Mouse (Mus musculus) embryonic facial prominence, embryonic 14.5 days (tissue): ENCODE data around the gene Mpv17l2. TPM values are rescaled to one million over a fixed set of nuclear protein-coding genes. Genes with fewer than 3 reads are reported as not detected.

Experiments used
- ATAC-seq: fragments of 200-750 bp; cut with Nextera tagmentation; 2 replicates; pipeline ENCODE4 v1.8.0; 2017; ENCODE audit warnings: low read depth, moderate number of reproducible peaks, moderate TSS enrichment
- DNase-seq: peaks from one replicate; pipeline ENCODE4 v3.0.0-alpha.2; 2015; ENCODE audit warnings: low spot score
- H3K27ac ChIP-seq: fragments of 300-500 bp; sonication (generic); replicated peaks from 2 replicates; pipeline ENCODE4 v1.5.1; 2014; ENCODE audit warnings: low read depth, mild to moderate bottlenecking, low read length, moderate library complexity
- H3K27me3 ChIP-seq: fragments of 300-500 bp; sonication (generic); replicated peaks from 2 replicates; pipeline ENCODE4 v1.6.1; 2014; ENCODE audit warnings: low read length; ENCODE audit not compliant: control insufficient read depth, insufficient read depth
- H3K36me3 ChIP-seq: fragments of 300-500 bp; sonication (generic); 2 replicates; pipeline ENCODE4 v1.6.1; 2014; ENCODE audit warnings: low read length, mixed read lengths; ENCODE audit not compliant: control insufficient read depth, insufficient read depth
- H3K4me1 ChIP-seq: fragments of 300-500 bp; sonication (generic); 2 replicates; pipeline ENCODE4 v1.6.1; 2014; ENCODE audit warnings: antibody characterized with exemption, low read length; ENCODE audit not compliant: control insufficient read depth, insufficient read depth
- H3K4me2 ChIP-seq: fragments of 300-500 bp; sonication (generic); 2 replicates; pipeline ENCODE4 v1.6.1; 2014; ENCODE audit warnings: low read depth, mild to moderate bottlenecking, low read length, moderate library complexity, mixed read lengths
- H3K4me3 ChIP-seq: fragments of 300-500 bp; sonication (generic); 2 replicates; pipeline ENCODE4 v1.5.1; 2014; ENCODE audit warnings: low read depth, mild to moderate bottlenecking, low read length
- H3K9ac ChIP-seq: fragments of 300-500 bp; sonication (generic); 2 replicates; pipeline ENCODE4 v1.6.1; 2014; ENCODE audit warnings: low read depth, mild to moderate bottlenecking, low read length, moderate library complexity, mixed read lengths
- H3K9me3 ChIP-seq: fragments of 300-500 bp; sonication (generic); 2 replicates; pipeline ENCODE4 v1.6.1; 2016; ENCODE audit warnings: low read length; ENCODE audit not compliant: control insufficient read depth
- WGBS: fragments of 180-500 bp; shearing (Covaris S2); extraction: QIAGEN DNeasy Blood & Tissue Kit; methylation state at CpG from one replicate; pipeline ENCODE4 v1.1.7; 2014; 5-methylcytosine and 5-hydroxymethylcytosine counted together
- polyA plus RNA-seq: library from polyadenylated mRNA; unstranded; fragments of >200 nt; fragmentation: Nextera tagmentation; extraction: Ambion mirVana; gene quantifications from 2 replicates; pipeline ENCODE4 v1.2.1, GENCODE M21; 2014

Mpv17l2 gene
- polyA plus RNA-seq, 1 experiment from 2014 or later, result 34.2 TPM

GRCm38 (mm10) chr8:70766571-70767440 is 6.1 kb upstream of the Mpv17l2 start:
- Histone ChIP-seq H3K9me3 (no peaks in the 10 kb centered on the region), H3K4me1 (peaks cover 5% of the 10 kb centered on the region; the same call in 1 of the 2 replicates), H3K9ac (peak overlapping the region; percentile 56), H3K36me3 (peaks cover 55% of the 10 kb centered on the region), H3K27me3 (no peaks in the 10 kb centered on the region), H3K27ac (0 out of 2 replicates have a peak overlapping the region, but pooled peaks have one; percentile 33), H3K4me3 (peak overlapping the region; percentile 41), H3K4me2 (peak overlapping the region; percentile 86)
- peak; percentile 88 for DNase-seq
- 7% methylated on average over 20 of the region's 21 CpGs for WGBS
- ATAC-seq, result peak; percentile 58

GRCm38 (mm10) chr8:70765838-70766570 is 5.3 kb upstream of the Mpv17l2 start:
- Histone ChIP-seq H3K27ac (no peak overlapping the region), H3K36me3 (peaks cover 47% of the 10 kb centered on the region), H3K4me3 (peak overlapping the region; percentile 41), H3K27me3 (no peaks in the 10 kb centered on the region), H3K9ac (peak overlapping the region; percentile 56), H3K4me1 (peaks cover 11% of the 10 kb centered on the region), H3K4me2 (peak overlapping the region; percentile 86), H3K9me3 (no peaks in the 10 kb centered on the region)
- 3% methylated on average over 30 of the region's 34 CpGs for WGBS
- DNase-seq, result no peak
- no peak for ATAC-seq

- H3K36me3 ChIP-seq, result peaks cover 41% of the 10 kb centered on the region
- peak overlapping the region; percentile 41 for H3K4me3 ChIP-seq
- H3K4me1 ChIP-seq, result peaks cover 11% of the 10 kb centered on the region
- H3K27ac ChIP-seq, result no peak overlapping the region
- H3K27me3 ChIP-seq, result no peaks in the 10 kb centered on the region
- peak overlapping the region; percentile 86 for H3K4me2 ChIP-seq
- 78% methylated on average over 9 of the region's 9 CpGs for WGBS
- DNase-seq (no peak), ATAC-seq (no peak)
- H3K9me3 ChIP-seq, result no peaks in the 10 kb centered on the region
- H3K9ac ChIP-seq, result peak overlapping the region; percentile 56
Observed at GRCm38 (mm10) chr8:70765329-70765728, 4.6 kb upstream of the Mpv17l2 start.

GRCm38 (mm10) chr8:70764676-70765075 is 3.9 kb upstream of the Mpv17l2 start:
- H3K9me3 ChIP-seq, result no peaks in the 10 kb centered on the region
- no peak for ATAC-seq
- H3K9ac ChIP-seq, result no peak overlapping the region
- WGBS, result 91% methylated on average over 13 of the region's 13 CpGs
- peaks cover 17% of the 10 kb centered on the region for H3K4me1 ChIP-seq
- no peaks in the 10 kb centered on the region for H3K27me3 ChIP-seq
- peaks cover 34% of the 10 kb centered on the region for H3K36me3 ChIP-seq
- no peak overlapping the region for H3K4me3 ChIP-seq
- H3K4me2 ChIP-seq, result no peak overlapping the region
- DNase-seq, result no peak
- no peak overlapping the region for H3K27ac ChIP-seq

- 81% methylated on average over 8 of the region's 8 CpGs for WGBS
- no peak for ATAC-seq
- H3K36me3 ChIP-seq, result peaks cover 28% of the 10 kb centered on the region
Observed at GRCm38 (mm10) chr8:70764026-70764425, 3.3 kb upstream of the Mpv17l2 start.

GRCm38 (mm10) chr8:70763354-70763753 is 2.6 kb upstream of the Mpv17l2 start:
- no peaks in the 10 kb centered on the region for H3K27me3 ChIP-seq
- no peak overlapping the region for H3K4me3 ChIP-seq
- no peak overlapping the region for H3K27ac ChIP-seq
- no peak overlapping the region for H3K4me2 ChIP-seq
- H3K4me1 ChIP-seq, result peaks cover 18% of the 10 kb centered on the region
- no peak for DNase-seq
- no peaks in the 10 kb centered on the region for H3K9me3 ChIP-seq
- whole genome bisulfite sequencing, result 2% methylated on average over 3 of the region's 3 CpGs
- no peak overlapping the region for H3K9ac ChIP-seq
- peaks cover 26% of the 10 kb centered on the region for H3K36me3 ChIP-seq
- no peak for ATAC-seq

More at GRCm38 (mm10) chr8:70764026-70764425, 3.3 kb upstream of the Mpv17l2 start:
- H3K9me3 ChIP-seq, result no peaks in the 10 kb centered on the region
- H3K9ac ChIP-seq, result no peak overlapping the region
- no peak overlapping the region for H3K27ac ChIP-seq
- H3K27me3 ChIP-seq, result no peaks in the 10 kb centered on the region
- peaks cover 18% of the 10 kb centered on the region for H3K4me1 ChIP-seq
- no peak overlapping the region for H3K4me3 ChIP-seq
- DNase-seq, result no peak
- no peak overlapping the region for H3K4me2 ChIP-seq

GRCm38 (mm10) chr8:70762118-70762517 is 1.4 kb upstream of the Mpv17l2 start:
- DNase-seq (no peak), ATAC-seq (no peak)
- 90% methylated on average over 1 of the region's 1 CpGs for WGBS
- H3K9ac ChIP-seq, result no peak overlapping the region
- H3K27me3 ChIP-seq, result no peaks in the 10 kb centered on the region
- H3K36me3 ChIP-seq, result peaks cover 28% of the 10 kb centered on the region
- no peak overlapping the region for H3K27ac ChIP-seq
- H3K4me1 ChIP-seq, result peaks cover 18% of the 10 kb centered on the region
- no peaks in the 10 kb centered on the region for H3K9me3 ChIP-seq
- H3K4me2 ChIP-seq, result no peak overlapping the region
- H3K4me3 ChIP-seq, result no peak overlapping the region

- 0% methylated on average over 19 of the region's 22 CpGs for WGBS
- Histone ChIP-seq H3K36me3 (peaks cover 41% of the 10 kb centered on the region), H3K27ac (peak overlapping the region; percentile 42; the same call in 1 of the 2 replicates), H3K4me2 (peak overlapping the region; percentile 99), H3K27me3 (no peaks in the 10 kb centered on the region), H3K4me3 (peak overlapping the region; percentile 69), H3K9me3 (no peaks in the 10 kb centered on the region), H3K9ac (peak overlapping the region; percentile 77), H3K4me1 (peaks cover 16% of the 10 kb centered on the region)
- ATAC-seq (peak; percentile 4), DNase-seq (no peak)
Observed at GRCm38 (mm10) chr8:70760350-70760749, 396 bp downstream of the Mpv17l2 start.
